In genomic region chr9:65356561-65356960, GRCm38 (mm10) we compare ENCODE assay signal across 16 mouse cellular contexts. TPM values are rescaled to one million over a fixed set of nuclear protein-coding genes. Genes with fewer than 3 reads are reported as not detected.
"Had no signal": no experiment of that assay in that cellular context is flagged by ENCODE, and none has a peak within 500 bp of the region (broad histone marks: within the 10 kb centered on the region; RNA-seq: fewer than 3 reads in every experiment).

No protein-coding gene starts in this region.

- H3K4me1 ChIP-seq: neural tube, embryonic 15.5 days; stomach, embryonic 15.5 days had no signal

- H3K27me3 ChIP-seq: neural tube, embryonic 15.5 days; stomach, embryonic 15.5 days had no signal

- DNase-seq: retina, postnatal 1 day; right cerebral cortex, adult 18-20 months; right cerebral cortex, postnatal 14 days; right cerebral cortex, postnatal 25 days; right cerebral cortex, postnatal 4 days; spleen, adult 18-20 months; thymus, adult 18-20 months; thymus, adult 2 months; thymus, postnatal 14 days; thymus, postnatal 25 days; thymus, postnatal 36 days; thymus, postnatal 4 days had no signal

- H3K27ac ChIP-seq: neural tube, embryonic 15.5 days; stomach, embryonic 15.5 days; stomach, postnatal 0 days had no signal

- H3K4me3 ChIP-seq: neural tube, embryonic 15.5 days; stomach, embryonic 15.5 days had no signal

- H3K9me3 ChIP-seq: neural tube, embryonic 15.5 days; stomach, embryonic 15.5 days had no signal

RNA-seq across cellular contexts. Expression of gene Ubap1l, which starts 4.3 kb away (rescaled TPM):
- polyA plus RNA-seq: stomach, postnatal 0 days had no signal

RNA-seq across cellular contexts. Expression of gene Kbtbd13, which starts 34.9 kb away (rescaled TPM):
- total RNA-seq: neutrophil, adult 5-6 weeks had no signal

RNA-seq across cellular contexts. Expression of gene Rasl12, which starts 41.7 kb away (rescaled TPM):
- total RNA-seq: neutrophil, adult 5-6 weeks had no signal
